Mouse (Mus musculus): ENCODE results near the gene Eif4g3. TPM values are rescaled to one million over a fixed set of nuclear protein-coding genes. Genes with fewer than 3 reads are reported as not detected.
A peak's percentile ranks its signal among the peaks of the same experiment; 100 is the strongest.

The Eif4g3 gene
- total and polyA plus RNA-seq, 2 experiments from 2014 or later = 36.5 to 55.9 TPM

DNA sequence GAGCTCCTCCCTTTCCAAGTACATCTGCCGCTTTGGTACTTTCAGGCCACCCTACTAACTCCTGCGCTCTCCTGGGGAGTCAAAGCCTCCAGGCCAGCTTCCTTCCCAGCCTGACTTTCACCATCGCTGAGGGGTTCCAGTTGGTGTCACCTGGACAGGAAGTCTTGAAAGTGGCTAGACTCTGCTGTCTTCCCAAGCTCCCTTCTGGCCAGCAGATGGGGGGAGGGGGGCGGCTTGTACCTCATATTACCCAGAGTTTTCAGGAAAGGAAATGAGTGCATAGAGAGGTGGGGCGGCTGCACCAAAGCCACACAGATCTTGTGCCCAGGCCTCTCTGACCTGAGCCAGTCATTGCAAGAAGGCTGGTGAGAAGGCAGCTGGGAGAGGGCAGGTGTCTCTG is 259.4 kb downstream of the Eif4g3 start:
- Histone ChIP-seq H3K9ac (replicated peaks; ENCODE audit: low read length) (peak overlapping the region; percentile 61), H3K4me1 (ENCODE audit: insufficient read depth, low read length) (peaks cover 16% of the 10 kb centered on the region), H3K4me2 (ENCODE audit: low read depth, low read length) (peak overlapping the region; percentile 87), H3K27me3 (ENCODE audit: insufficient read depth, low read length) (no peaks in the 10 kb centered on the region), H3K4me3 (ENCODE audit: low read length) (peak overlapping the region; percentile 60), H3K9me3 (ENCODE audit: low read length) (no peaks in the 10 kb centered on the region), H3K27ac (0 out of 2 replicates have a peak overlapping the region, but pooled peaks have one; percentile 51), H3K36me3 (ENCODE audit: insufficient read depth, low read length) (no peaks in the 10 kb centered on the region; the same call in 1 of the 2 replicates)
- no peak for TF ChIP-seq CTCF (IDR thresholded peaks at IDR 0.05; ENCODE audit: low read depth)
- no peak for ATAC-seq
- 11% methylated on average over 5 of the region's 5 CpGs for WGBS
- DNase-seq (ENCODE audit: low spot score) = peak; percentile 7

DNA sequence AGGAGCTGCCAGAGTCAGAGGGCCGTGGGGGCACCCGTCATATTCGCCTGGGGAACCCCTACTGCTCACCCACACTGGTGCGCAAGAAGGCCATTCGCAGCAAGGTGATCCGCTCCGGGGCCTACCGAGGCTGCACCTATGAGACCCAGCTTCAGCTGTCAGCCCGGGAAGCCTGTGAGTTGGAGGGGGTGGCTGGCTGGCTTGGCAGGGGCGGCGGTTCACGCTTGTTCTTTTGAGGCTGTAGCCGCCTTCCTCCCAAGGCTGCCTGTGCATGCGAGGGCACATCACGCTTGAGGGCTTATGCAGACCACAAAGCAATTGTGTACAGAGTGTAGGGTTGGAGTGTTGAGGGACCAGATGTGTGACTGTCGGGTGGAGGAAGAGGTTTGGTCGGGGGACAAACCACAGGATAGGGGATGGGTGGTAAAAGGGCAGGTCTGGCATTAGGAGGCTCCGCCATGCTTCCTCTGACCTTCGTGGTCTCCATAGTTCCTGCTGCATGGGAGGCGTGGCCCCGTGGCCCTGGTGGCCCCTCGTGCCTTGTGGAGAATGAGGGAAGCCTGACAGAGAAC is 264.4 kb downstream of the Eif4g3 start:
- ATAC-seq (no peak), DNase-seq (ENCODE audit: low spot score) (no peak)
- H3K9me3 ChIP-seq (ENCODE audit: low read length) = no peaks in the 10 kb centered on the region
- H3K27ac ChIP-seq = no peak overlapping the region
- H3K4me2 ChIP-seq (ENCODE audit: low read depth, low read length) = no peak overlapping the region
- no peak overlapping the region for H3K4me3 ChIP-seq (ENCODE audit: low read length)
- H3K4me1 ChIP-seq (ENCODE audit: insufficient read depth, low read length) = peaks cover 6% of the 10 kb centered on the region; the same call in 1 of the 2 replicates
- H3K9ac ChIP-seq (replicated peaks; ENCODE audit: low read length) = no peak overlapping the region
- H3K36me3 ChIP-seq (ENCODE audit: insufficient read depth, low read length) = no peaks in the 10 kb centered on the region
- WGBS = 80% methylated on average over 22 of the region's 22 CpGs
- no peaks in the 10 kb centered on the region for H3K27me3 ChIP-seq (ENCODE audit: insufficient read depth, low read length)
- TF ChIP-seq CTCF (IDR thresholded peaks at IDR 0.05; ENCODE audit: low read depth) = no peak

Small RNAs within 50 kb of the gene (microRNA-seq; reads per million reads assigned to microRNA genes)
- 0.18 to 0.36 reads per million in 2 experiments for gene Mir6399

Other genes starting within 250 kb of the Eif4g3 start
- 15.3 and 22.4 TPM in 2 replicates for gene Alpl, start 196.6 kb upstream of the Eif4g3 start, total RNA-seq (2014; rRNA removed)
- 16.6 and 17.5 TPM in 2 replicates for gene Alpl, start 196.6 kb upstream of the Eif4g3 start, polyA plus RNA-seq (2015; fragmentation: Nextera tagmentation; extraction: Ambion mirVana)
- 40.0 and 43.8 TPM in 2 replicates for gene Ece1, start 130.8 kb upstream of the Eif4g3 start, total RNA-seq (2014; rRNA removed)
- 23.0 and 23.4 TPM in 2 replicates for gene Ece1, start 130.8 kb upstream of the Eif4g3 start, polyA plus RNA-seq (2015; fragmentation: Nextera tagmentation; extraction: Ambion mirVana)
- gene Hp1bp3, start 223.3 kb downstream of the Eif4g3 start, total RNA-seq (2014; rRNA removed) = 119 and 140 TPM in 2 replicates
- 174 and 186 TPM in 2 replicates for gene Hp1bp3, start 223.3 kb downstream of the Eif4g3 start, polyA plus RNA-seq (2015; fragmentation: Nextera tagmentation; extraction: Ambion mirVana)

Measured in hindbrain, postnatal 0 days (tissue).